In genomic region chr8:103932681-103933080, GRCm38 (mm10) we compare ENCODE assay signal across 28 mouse cellular contexts.
A peak's percentile ranks its signal among the peaks of the same experiment; 100 is the strongest.
DNase-seq lines count a peak whose midpoint lies in the region; ATAC-seq and TF ChIP-seq lines count a peak whose summit lies in the region.
"Had no signal": no experiment of that assay in that cellular context is flagged by ENCODE, and none has a peak within 500 bp of the region (broad histone marks: within the 10 kb centered on the region; RNA-seq: fewer than 3 reads in every experiment).

No protein-coding gene starts in this region.

- H3K4me3 ChIP-seq in kidney, postnatal 0 days (replicated peaks; ENCODE audit: low read depth, low read length), result no peak overlapping the region
- H3K4me3 ChIP-seq in stomach, embryonic 14.5 days (ENCODE audit: low read depth, low read length), result no peak overlapping the region
- no peak overlapping the region for H3K4me3 ChIP-seq in stomach, postnatal 0 days (ENCODE audit: low read depth, low read length)
- H3K4me3 ChIP-seq: embryonic facial prominence, embryonic 12.5 days; forebrain, embryonic 10.5 days; heart, embryonic 12.5 days; hindbrain, embryonic 13.5 days; limb, embryonic 12.5 days; midbrain, embryonic 13.5 days; neural tube, embryonic 13.5 days had no signal

- H3K36me3 ChIP-seq in kidney, postnatal 0 days (ENCODE audit: insufficient read depth, low read length), result no peaks in the 10 kb centered on the region
- no peaks in the 10 kb centered on the region for H3K36me3 ChIP-seq in stomach, embryonic 14.5 days (ENCODE audit: control insufficient read depth, insufficient read depth, low read length)
- H3K36me3 ChIP-seq in stomach, postnatal 0 days (ENCODE audit: control insufficient read depth, insufficient read depth, low read length), result no peaks in the 10 kb centered on the region
- H3K36me3 ChIP-seq: embryonic facial prominence, embryonic 12.5 days; forebrain, embryonic 10.5 days; heart, embryonic 12.5 days; hindbrain, embryonic 13.5 days; limb, embryonic 12.5 days; midbrain, embryonic 13.5 days; neural tube, embryonic 13.5 days had no signal

- no peaks in the 10 kb centered on the region for H3K9me3 ChIP-seq in kidney, postnatal 0 days (replicated peaks; ENCODE audit: low read length)
- no peaks in the 10 kb centered on the region for H3K9me3 ChIP-seq in stomach, embryonic 14.5 days (ENCODE audit: control insufficient read depth, low read depth, low read length)
- no peaks in the 10 kb centered on the region for H3K9me3 ChIP-seq in stomach, postnatal 0 days (ENCODE audit: control insufficient read depth, low read length)
- H3K9me3 ChIP-seq: embryonic facial prominence, embryonic 12.5 days; forebrain, embryonic 10.5 days; heart, embryonic 12.5 days; hindbrain, embryonic 13.5 days; limb, embryonic 12.5 days; midbrain, embryonic 13.5 days; neural tube, embryonic 13.5 days had no signal

- 68% methylated on average over 1 of the region's 1 CpGs for WGBS in kidney, postnatal 0 days
- 41% methylated on average over 1 of the region's 1 CpGs for WGBS in stomach, embryonic 14.5 days
- 40% methylated on average over 1 of the region's 1 CpGs for WGBS in stomach, postnatal 0 days

- no peak for ATAC-seq in kidney, postnatal 0 days (replicated peaks; ENCODE audit: low FRiP score, low read depth)
- peak; percentile 46; the same call in 1 of the 2 replicates for ATAC-seq in stomach, embryonic 14.5 days (ENCODE audit: insufficient number of reproducible peaks, insufficient read depth, low FRiP score, low read depth)
- no peak for ATAC-seq in stomach, postnatal 0 days (ENCODE audit: low FRiP score, low TSS enrichment)
- ATAC-seq in cerebellum, adult (ENCODE audit: insufficient number of reproducible peaks, low FRiP score, low TSS enrichment), result no peak
- ATAC-seq: forebrain, embryonic 16.5 days; intestine, embryonic 16.5 days; midbrain, embryonic 13.5 days had no signal

- no peaks in the 10 kb centered on the region for H3K27me3 ChIP-seq in kidney, postnatal 0 days (ENCODE audit: insufficient read depth, low read length)
- H3K27me3 ChIP-seq in stomach, embryonic 14.5 days (ENCODE audit: control insufficient read depth, insufficient read depth, low read length), result no peaks in the 10 kb centered on the region
- H3K27me3 ChIP-seq in stomach, postnatal 0 days (ENCODE audit: control insufficient read depth, insufficient read depth, low read length), result no peaks in the 10 kb centered on the region
- H3K27me3 ChIP-seq: CH12.LX; embryonic facial prominence, embryonic 12.5 days; heart, embryonic 12.5 days; hindbrain, embryonic 13.5 days; limb, embryonic 12.5 days; midbrain, embryonic 13.5 days; neural tube, embryonic 13.5 days had no signal

- TF ChIP-seq EP300 in stomach, postnatal 0 days (optimal IDR thresholded peaks at IDR 0.05), result no peak

- peak; percentile 40 for DNase-seq in embryo, embryonic 10 days (ENCODE audit: low spot score)
- DNase-seq in embryo, embryonic 9.5 days (ENCODE audit: extremely low spot score), result no peak
- DNase-seq in kidney, postnatal 0 days (ENCODE audit: low spot score), result peak; percentile 13
- DNase-seq in kidney, adult 9 months, result no peak
- no peak for DNase-seq in stomach, postnatal 0 days (ENCODE audit: low spot score)
- no peak for DNase-seq in left cerebral cortex, adult 18-20 months (ENCODE audit: low spot score in 2 of 2)
- DNase-seq: adrenal gland, postnatal 10 days; cerebellum, adult 11 months; cerebellum, adult 9-10 months; cerebellum, postnatal 36 days; heart, postnatal 4 days; kidney, adult 8-10 months; layer of hippocampus, postnatal 36 days; lung, postnatal 36 days; right cerebral cortex, postnatal 4 days had no signal

- H3K9ac ChIP-seq in kidney, postnatal 0 days (ENCODE audit: low read depth, low read length), result no peak overlapping the region
- H3K9ac ChIP-seq in stomach, embryonic 14.5 days (replicated peaks; ENCODE audit: low read depth, low read length), result no peak overlapping the region
- no peak overlapping the region for H3K9ac ChIP-seq in stomach, postnatal 0 days (ENCODE audit: low read length)
- H3K9ac ChIP-seq: embryonic facial prominence, embryonic 12.5 days; heart, embryonic 12.5 days; hindbrain, embryonic 13.5 days; limb, embryonic 12.5 days; midbrain, embryonic 13.5 days; neural tube, embryonic 13.5 days had no signal

- H3K27ac ChIP-seq in kidney, postnatal 0 days, result no peak overlapping the region
- no peak overlapping the region for H3K27ac ChIP-seq in stomach, embryonic 14.5 days (ENCODE audit: low read length)
- no peak overlapping the region for H3K27ac ChIP-seq in stomach, postnatal 0 days (replicated peaks)
- H3K27ac ChIP-seq: forebrain, embryonic 10.5 days; hindbrain, embryonic 13.5 days; limb, embryonic 12.5 days; midbrain, embryonic 13.5 days; neural tube, embryonic 13.5 days had no signal

- H3K4me1 ChIP-seq in kidney, postnatal 0 days (replicated peaks; ENCODE audit: insufficient read depth, low read length), result no peaks in the 10 kb centered on the region
- H3K4me1 ChIP-seq in stomach, embryonic 14.5 days (ENCODE audit: control insufficient read depth, insufficient read depth, low read length), result no peaks in the 10 kb centered on the region
- H3K4me1 ChIP-seq in stomach, postnatal 0 days (replicated peaks; ENCODE audit: control insufficient read depth, insufficient read depth), result no peaks in the 10 kb centered on the region
- H3K4me1 ChIP-seq: embryonic facial prominence, embryonic 12.5 days; forebrain, embryonic 10.5 days; heart, embryonic 12.5 days; hindbrain, embryonic 13.5 days; midbrain, embryonic 13.5 days; neural tube, embryonic 13.5 days had no signal

- no peak for TF ChIP-seq CTCF in kidney, postnatal 0 days (IDR thresholded peaks at IDR 0.05; ENCODE audit: low read depth)
- TF ChIP-seq CTCF in stomach, postnatal 0 days (IDR thresholded peaks at IDR 0.05; ENCODE audit: low read depth), result no peak

- no peak overlapping the region for H3K4me2 ChIP-seq in kidney, postnatal 0 days (ENCODE audit: low read length)
- no peak overlapping the region for H3K4me2 ChIP-seq in stomach, embryonic 14.5 days (replicated peaks; ENCODE audit: low read depth, low read length)
- H3K4me2 ChIP-seq in stomach, postnatal 0 days (replicated peaks; ENCODE audit: low read depth), result no peak overlapping the region
- H3K4me2 ChIP-seq: embryonic facial prominence, embryonic 12.5 days; heart, embryonic 12.5 days; hindbrain, embryonic 13.5 days; limb, embryonic 12.5 days; liver, embryonic 11.5 days; midbrain, embryonic 13.5 days; neural tube, embryonic 13.5 days had no signal

Comparison
In these comparisons a context has a peak if more than half of its experiments do, and no peak if none do; other contexts are left out.
1. DNase-seq: peak in embryo, embryonic 10 days (single experiment) and kidney, postnatal 0 days (single experiment); none in embryo, embryonic 9.5 days (single experiment), kidney, adult 9 months (single experiment), stomach, postnatal 0 days (single experiment) and left cerebral cortex, adult 18-20 months (0 of 2).